Mouse (Mus musculus): ENCODE results near the gene Slc25a25. TPM values are rescaled to one million over a fixed set of nuclear protein-coding genes. Genes with fewer than 3 reads are reported as not detected.

Gene Slc25a25
- polyA plus RNA-seq, 1 experiment from 2014 or later = 21.7 TPM

GRCm38 (mm10) chr2:32454633-32455032, 3.4 kb upstream of the Slc25a25 start:
- no peak overlapping the region for H3K4me2 ChIP-seq (ENCODE audit: low read depth, low read length)
- H3K36me3 ChIP-seq (replicated peaks; ENCODE audit: control insufficient read depth, insufficient read depth, low read depth, low read length) = no peaks in the 10 kb centered on the region
- H3K27ac ChIP-seq (replicated peaks; ENCODE audit: low read depth, low read length) = no peak overlapping the region
- no peaks in the 10 kb centered on the region for H3K27me3 ChIP-seq (ENCODE audit: control insufficient read depth, insufficient read depth, low read length)
- no peaks in the 10 kb centered on the region for H3K9me3 ChIP-seq (replicated peaks; ENCODE audit: control insufficient read depth, low read length)
- H3K4me1 ChIP-seq (ENCODE audit: control insufficient read depth, insufficient read depth, low read length) = no peaks in the 10 kb centered on the region
- ATAC-seq (replicated peaks; ENCODE audit: insufficient number of reproducible peaks, low FRiP score, low TSS enrichment, low read depth) (no peak), DNase-seq (ENCODE audit: low spot score) (no peak)
- H3K4me3 ChIP-seq (ENCODE audit: low read depth, low read length) = no peak overlapping the region
- 87% methylated on average over 10 of the region's 10 CpGs for WGBS
- no peak overlapping the region for H3K9ac ChIP-seq (replicated peaks; ENCODE audit: low read length)

GRCm38 (mm10) chr2:32453641-32454303, 2.5 kb upstream of the Slc25a25 start:
- no peak for DNase-seq (ENCODE audit: low spot score)
- Histone ChIP-seq H3K27me3 (ENCODE audit: control insufficient read depth, insufficient read depth, low read length) (no peaks in the 10 kb centered on the region), H3K36me3 (replicated peaks; ENCODE audit: control insufficient read depth, insufficient read depth, low read depth, low read length) (no peaks in the 10 kb centered on the region), H3K9ac (replicated peaks; ENCODE audit: low read length) (no peak overlapping the region), H3K4me2 (ENCODE audit: low read depth, low read length) (no peak overlapping the region), H3K9me3 (replicated peaks; ENCODE audit: control insufficient read depth, low read length) (no peaks in the 10 kb centered on the region), H3K4me1 (ENCODE audit: control insufficient read depth, insufficient read depth, low read length) (no peaks in the 10 kb centered on the region), H3K4me3 (ENCODE audit: low read depth, low read length) (no peak overlapping the region), H3K27ac (replicated peaks; ENCODE audit: low read depth, low read length) (no peak overlapping the region)
- ATAC-seq (replicated peaks; ENCODE audit: insufficient number of reproducible peaks, low FRiP score, low TSS enrichment, low read depth) = no peak
- WGBS = 87% methylated on average over 5 of the region's 5 CpGs

GRCm38 (mm10) chr2:32452441-32452971, 1.3 kb upstream of the Slc25a25 start:
- Histone ChIP-seq H3K27me3 (ENCODE audit: control insufficient read depth, insufficient read depth, low read length) (no peaks in the 10 kb centered on the region), H3K4me2 (ENCODE audit: low read depth, low read length) (peak overlapping the region; percentile 40), H3K4me1 (ENCODE audit: control insufficient read depth, insufficient read depth, low read length) (no peaks in the 10 kb centered on the region), H3K27ac (replicated peaks; ENCODE audit: low read depth, low read length) (peak overlapping the region; percentile 35; the same call in 1 of the 2 replicates), H3K9ac (replicated peaks; ENCODE audit: low read length) (peak overlapping the region; percentile 33), H3K4me3 (ENCODE audit: low read depth, low read length) (peak overlapping the region; percentile 22), H3K9me3 (replicated peaks; ENCODE audit: control insufficient read depth, low read length) (no peaks in the 10 kb centered on the region), H3K36me3 (replicated peaks; ENCODE audit: control insufficient read depth, insufficient read depth, low read depth, low read length) (no peaks in the 10 kb centered on the region)
- no peak for ATAC-seq (replicated peaks; ENCODE audit: insufficient number of reproducible peaks, low FRiP score, low TSS enrichment, low read depth)
- 92% methylated on average over 16 of the region's 16 CpGs for WGBS
- no peak for DNase-seq (ENCODE audit: low spot score)

GRCm38 (mm10) chr2:32451870-32452372, 676 bp upstream of the Slc25a25 start:
- Histone ChIP-seq H3K9me3 (replicated peaks; ENCODE audit: control insufficient read depth, low read length) (no peaks in the 10 kb centered on the region), H3K27me3 (ENCODE audit: control insufficient read depth, insufficient read depth, low read length) (no peaks in the 10 kb centered on the region), H3K4me1 (ENCODE audit: control insufficient read depth, insufficient read depth, low read length) (no peaks in the 10 kb centered on the region), H3K9ac (replicated peaks; ENCODE audit: low read length) (peak overlapping the region; percentile 33), H3K4me2 (ENCODE audit: low read depth, low read length) (peak overlapping the region; percentile 92), H3K36me3 (replicated peaks; ENCODE audit: control insufficient read depth, insufficient read depth, low read depth, low read length) (no peaks in the 10 kb centered on the region), H3K27ac (replicated peaks; ENCODE audit: low read depth, low read length) (peak overlapping the region; percentile 66; the same call in 1 of the 2 replicates), H3K4me3 (ENCODE audit: low read depth, low read length) (peak overlapping the region; percentile 86)
- under 1% methylated on average over 25 of the region's 25 CpGs for WGBS
- ATAC-seq (replicated peaks; ENCODE audit: insufficient number of reproducible peaks, low FRiP score, low TSS enrichment, low read depth) (peak; percentile 94), DNase-seq (ENCODE audit: low spot score) (peak; percentile 99)

- Histone ChIP-seq H3K27ac (replicated peaks; ENCODE audit: low read depth, low read length) (peak within 1 kb of the TSS; percentile 73), H3K36me3 (replicated peaks; ENCODE audit: control insufficient read depth, insufficient read depth, low read depth, low read length) (no peaks in the 10 kb centered on the region), H3K4me3 (ENCODE audit: low read depth, low read length) (peak within 1 kb of the TSS; percentile 86), H3K9me3 (replicated peaks; ENCODE audit: control insufficient read depth, low read length) (no peaks in the 10 kb centered on the region), H3K27me3 (ENCODE audit: control insufficient read depth, insufficient read depth, low read length) (no peaks in the 10 kb centered on the region), H3K4me1 (ENCODE audit: control insufficient read depth, insufficient read depth, low read length) (no peaks in the 10 kb centered on the region), H3K4me2 (ENCODE audit: low read depth, low read length) (peak within 1 kb of the TSS; percentile 92), H3K9ac (replicated peaks; ENCODE audit: low read length) (peak within 1 kb of the TSS; percentile 78)
- WGBS = 84% methylated on average over 15 of the region's 15 CpGs
- ATAC-seq (replicated peaks; ENCODE audit: insufficient number of reproducible peaks, low FRiP score, low TSS enrichment, low read depth) (no peak), DNase-seq (ENCODE audit: low spot score) (no peak)
These were observed 1.2 kb downstream of the Slc25a25 start, which contains the start of gene Naif1 for GRCm38 (mm10) chr2:32449761-32450754. Gene Naif1, plus strand, starts transcription at chr2:32450457.

- WGBS = 90% methylated on average over 1 of the region's 1 CpGs
- ATAC-seq (replicated peaks; ENCODE audit: insufficient number of reproducible peaks, low FRiP score, low TSS enrichment, low read depth) = no peak
These were observed 2.8 kb downstream of the Slc25a25 start for GRCm38 (mm10) chr2:32448480-32448879.

GRCm38 (mm10) chr2:32447264-32447936, 3.8 kb downstream of the Slc25a25 start:
- H3K4me2 ChIP-seq (ENCODE audit: low read depth, low read length) = no peak overlapping the region
- no peaks in the 10 kb centered on the region for H3K36me3 ChIP-seq (replicated peaks; ENCODE audit: control insufficient read depth, insufficient read depth, low read depth, low read length)
- ATAC-seq (replicated peaks; ENCODE audit: insufficient number of reproducible peaks, low FRiP score, low TSS enrichment, low read depth) = no peak
- 0 out of 2 replicates have a peak overlapping the region, but pooled peaks have one; percentile 18 for H3K9ac ChIP-seq (replicated peaks; ENCODE audit: low read length)
- no peaks in the 10 kb centered on the region for H3K9me3 ChIP-seq (replicated peaks; ENCODE audit: control insufficient read depth, low read length)
- no peak overlapping the region for H3K27ac ChIP-seq (replicated peaks; ENCODE audit: low read depth, low read length)
- no peak overlapping the region for H3K4me3 ChIP-seq (ENCODE audit: low read depth, low read length)
- DNase-seq (ENCODE audit: low spot score) = no peak
- WGBS = 75% methylated on average over 9 of the region's 9 CpGs
- no peaks in the 10 kb centered on the region for H3K27me3 ChIP-seq (ENCODE audit: control insufficient read depth, insufficient read depth, low read length)
- no peaks in the 10 kb centered on the region for H3K4me1 ChIP-seq (ENCODE audit: control insufficient read depth, insufficient read depth, low read length)

More at GRCm38 (mm10) chr2:32448480-32448879, 2.8 kb downstream of the Slc25a25 start:
- no peak overlapping the region for H3K4me2 ChIP-seq (ENCODE audit: low read depth, low read length)
- no peaks in the 10 kb centered on the region for H3K27me3 ChIP-seq (ENCODE audit: control insufficient read depth, insufficient read depth, low read length)
- no peak overlapping the region for H3K9ac ChIP-seq (replicated peaks; ENCODE audit: low read length)
- no peaks in the 10 kb centered on the region for H3K4me1 ChIP-seq (ENCODE audit: control insufficient read depth, insufficient read depth, low read length)
- no peak overlapping the region for H3K4me3 ChIP-seq (ENCODE audit: low read depth, low read length)
- no peaks in the 10 kb centered on the region for H3K36me3 ChIP-seq (replicated peaks; ENCODE audit: control insufficient read depth, insufficient read depth, low read depth, low read length)
- H3K27ac ChIP-seq (replicated peaks; ENCODE audit: low read depth, low read length) = no peak overlapping the region
- no peaks in the 10 kb centered on the region for H3K9me3 ChIP-seq (replicated peaks; ENCODE audit: control insufficient read depth, low read length)
- DNase-seq (ENCODE audit: low spot score) = no peak
